Mouse (Mus musculus) ovary, postnatal 36 days (tissue): ENCODE measurements around the gene Gm21103.
A peak's percentile ranks its signal among the peaks of the same experiment; 100 is the strongest.
"Not testable (repeated sequence)": the region's sequence is repeated elsewhere in the genome, so short reads cannot be mapped to it uniquely, and the experiment has no call there.

Experiments used
- DNase-seq: peaks from one replicate; pipeline ENCODE4 v3.0.0; 2022; ENCODE audit warnings: low spot score, mixed read lengths

The Gm21103 gene

GRCm38 (mm10) chr14:6304743-6305142, at the start of gene Gm21103:
Gene Gm21103, minus strand, starts transcription at chr14:6304843.
- DNase-seq, result not testable (repeated sequence)

- not testable (repeated sequence) for DNase-seq
Measured at GRCm38 (mm10) chr14:6343578-6343977, 38.9 kb upstream of the Gm21103 start, which contains the start of gene Gm3618. Gene Gm3618, minus strand, starts transcription at chr14:6343678.

- DNase-seq, result peak; percentile 18
Measured at GRCm38 (mm10) chr14:6286931-6287715, 17.5 kb downstream of the Gm21103 start, which contains the start of gene Gm3411. Gene Gm3411, minus strand, starts transcription at chr14:6287250.
